8 mouse cellular contexts compared by ENCODE assay signal in genomic region chrX:100778397-100778796, GRCm38 (mm10). TPM values are rescaled to one million over a fixed set of nuclear protein-coding genes. Genes with fewer than 3 reads are reported as not detected.
DNase-seq lines count a peak whose midpoint lies in the region; ATAC-seq lines count a peak whose summit lies in the region.
"Had no signal": no experiment of that assay in that cellular context is flagged by ENCODE, and none has a peak within 500 bp of the region (broad histone marks: within the 10 kb centered on the region; RNA-seq: fewer than 3 reads in every experiment).

No protein-coding gene starts in this region.

- DNase-seq in frontal cortex, postnatal 25 days (ENCODE audit: low spot score in 2 of 2), result no peak

- WGBS in forebrain, embryonic 15.5 days, result 30% methylated on average over 5 of the region's 5 CpGs
- 31% methylated on average over 5 of the region's 5 CpGs for WGBS in limb, embryonic 13.5 days
- WGBS in stomach, embryonic 15.5 days, result 29% methylated on average over 5 of the region's 5 CpGs

- no peak overlapping the region for H3K9ac ChIP-seq in forebrain, embryonic 15.5 days (replicated peaks)
- H3K9ac ChIP-seq in limb, embryonic 13.5 days, result peak overlapping the region; percentile 82
- no peak overlapping the region for H3K9ac ChIP-seq in stomach, embryonic 15.5 days

- peaks cover 7% of the 10 kb centered on the region for H3K27me3 ChIP-seq in megakaryocyte, embryonic 14.5 days (replicated peaks)
- H3K27me3 ChIP-seq in forebrain, embryonic 15.5 days, result no peaks in the 10 kb centered on the region
- no peaks in the 10 kb centered on the region for H3K27me3 ChIP-seq in limb, embryonic 13.5 days
- no peaks in the 10 kb centered on the region for H3K27me3 ChIP-seq in stomach, embryonic 15.5 days (replicated peaks)

- H3K4me3 ChIP-seq in megakaryocyte, embryonic 14.5 days (replicated peaks), result peak overlapping the region; percentile 92
- peak overlapping the region; percentile 54 for H3K4me3 ChIP-seq in forebrain, embryonic 15.5 days
- peak overlapping the region; percentile 57 for H3K4me3 ChIP-seq in limb, embryonic 13.5 days
- peak overlapping the region; percentile 55 for H3K4me3 ChIP-seq in stomach, embryonic 15.5 days (replicated peaks)

- H3K4me2 ChIP-seq in forebrain, embryonic 15.5 days (replicated peaks), result peak overlapping the region; percentile 50
- H3K4me2 ChIP-seq in limb, embryonic 13.5 days (replicated peaks), result peak overlapping the region; percentile 65
- peak overlapping the region; percentile 53 for H3K4me2 ChIP-seq in stomach, embryonic 15.5 days

- no peaks in the 10 kb centered on the region for H3K36me3 ChIP-seq in megakaryocyte, embryonic 14.5 days (replicated peaks; ENCODE audit: low read length)
- no peaks in the 10 kb centered on the region for H3K36me3 ChIP-seq in forebrain, embryonic 15.5 days
- no peaks in the 10 kb centered on the region for H3K36me3 ChIP-seq in limb, embryonic 13.5 days
- no peaks in the 10 kb centered on the region for H3K36me3 ChIP-seq in stomach, embryonic 15.5 days

- H3K9me3 ChIP-seq in megakaryocyte, embryonic 14.5 days, result no peaks in the 10 kb centered on the region
- H3K9me3 ChIP-seq in forebrain, embryonic 15.5 days, result no peaks in the 10 kb centered on the region
- no peaks in the 10 kb centered on the region for H3K9me3 ChIP-seq in limb, embryonic 13.5 days
- no peaks in the 10 kb centered on the region for H3K9me3 ChIP-seq in stomach, embryonic 15.5 days

- H3K27ac ChIP-seq in forebrain, embryonic 15.5 days (replicated peaks), result no peak overlapping the region
- H3K27ac ChIP-seq in limb, embryonic 13.5 days, result no peak overlapping the region
- no peak overlapping the region for H3K27ac ChIP-seq in stomach, embryonic 15.5 days

- H3K4me1 ChIP-seq in megakaryocyte, embryonic 14.5 days, result peaks cover 30% of the 10 kb centered on the region
- H3K4me1 ChIP-seq in forebrain, embryonic 15.5 days, result peaks cover 35% of the 10 kb centered on the region
- H3K4me1 ChIP-seq in limb, embryonic 13.5 days, result peaks cover 29% of the 10 kb centered on the region
- no peaks in the 10 kb centered on the region for H3K4me1 ChIP-seq in stomach, embryonic 15.5 days

- no peak for ATAC-seq in megakaryocyte, adult 5-6 weeks (ENCODE audit: poor library complexity, severe bottlenecking)
- no peak for ATAC-seq in forebrain, embryonic 15.5 days (replicated peaks)
- ATAC-seq in limb, embryonic 13.5 days (ENCODE audit: low FRiP score, low read depth), result no peak
- no peak for ATAC-seq in stomach, embryonic 15.5 days (ENCODE audit: insufficient read depth, low FRiP score, low read depth)
- no peak for ATAC-seq in erythroid progenitor cell, adult 5-6 weeks (replicated peaks; ENCODE audit: low FRiP score, poor library complexity, severe bottlenecking)

RNA-seq across cellular contexts. Expression of gene Dlg3, which starts 10.9 kb away (rescaled TPM):
- polyA plus RNA-seq in megakaryocyte, embryonic 14.5 days (2012; ENCODE audit: insufficient read depth, low replicate concordance), result 1.6 and 9.7 TPM in 2 replicates
- 1.0 and 2.5 TPM in 2 replicates for total RNA-seq in megakaryocyte, adult 5-6 weeks (2015)
- total RNA-seq in megakaryocyte, adult 5-6 weeks (2017), result 1.4 and 2.1 TPM in 2 replicates
- polyA plus RNA-seq in forebrain, embryonic 15.5 days (2015; fragmentation: Nextera tagmentation; extraction: Ambion mirVana), result 7.3 and 10.0 TPM in 2 replicates
- polyA plus RNA-seq in limb, embryonic 13.5 days (2015; fragmentation: Nextera tagmentation; extraction: Ambion mirVana), result 4.9 and 5.4 TPM in 2 replicates
- polyA plus RNA-seq in stomach, embryonic 15.5 days (2015; fragmentation: Nextera tagmentation; extraction: Ambion mirVana), result 3.0 and 3.8 TPM in 2 replicates
- 0.72 TPM in 1 of 2 replicates, not detected in the other for total RNA-seq in erythroid progenitor cell, adult 5-6 weeks (2015; ENCODE audit: low replicate concordance)
- 0.45 and 0.77 TPM in 2 replicates for total RNA-seq in erythroid progenitor cell, adult 5-6 weeks (2017; ENCODE audit: low replicate concordance)

RNA-seq across cellular contexts. Expression of gene Gdpd2, which starts 48.7 kb away (rescaled TPM):
- not detected in 2 replicates for polyA plus RNA-seq in megakaryocyte, embryonic 14.5 days (2012; ENCODE audit: insufficient read depth, low replicate concordance)
- 1.2 and 4.7 TPM in 2 replicates for total RNA-seq in megakaryocyte, adult 5-6 weeks (2015)
- 0.73 and 2.7 TPM in 2 replicates for total RNA-seq in megakaryocyte, adult 5-6 weeks (2017)
- polyA plus RNA-seq in forebrain, embryonic 15.5 days (2015; fragmentation: Nextera tagmentation; extraction: Ambion mirVana), result 10.2 and 13.8 TPM in 2 replicates
- polyA plus RNA-seq in limb, embryonic 13.5 days (2015; fragmentation: Nextera tagmentation; extraction: Ambion mirVana), result 2.7 and 3.3 TPM in 2 replicates
- polyA plus RNA-seq in stomach, embryonic 15.5 days (2015; fragmentation: Nextera tagmentation; extraction: Ambion mirVana), result 7.0 and 7.8 TPM in 2 replicates
- total RNA-seq in erythroid progenitor cell, adult 5-6 weeks (2015; ENCODE audit: low replicate concordance), result 1.3 and 9.7 TPM in 2 replicates
- total RNA-seq in erythroid progenitor cell, adult 5-6 weeks (2017; ENCODE audit: low replicate concordance), result 6.9 and 18.0 TPM in 2 replicates
- total RNA-seq: hematopoietic stem cell, adult 5-6 weeks had no signal
